Mouse (Mus musculus) C2C12 (cell line): ENCODE measurements around the gene Hist1h2ae.
"Not testable (repeated sequence)": the region's sequence is repeated elsewhere in the genome, so short reads cannot be mapped to it uniquely, and the experiment has no call there.

ENCODE experiments used
- CEBPB ChIP-seq: IDR thresholded peaks from one replicate; pipeline ENCODE4 v1.6.1; 2011; ENCODE audit warnings: low read depth, mild to moderate bottlenecking, control low read depth, moderate library complexity
- CTCF ChIP-seq: IDR thresholded peaks from one replicate; pipeline ENCODE4 v1.5.1; 2011; ENCODE audit not compliant: control insufficient read depth, insufficient read depth, insufficient read length
- MYOG ChIP-seq: IDR thresholded peaks from one replicate; pipeline ENCODE4 v1.6.1; 2011; ENCODE audit not compliant: control insufficient read depth, insufficient read length; ENCODE audit errors: extremely low read depth
- USF1 ChIP-seq: IDR thresholded peaks from one replicate; pipeline ENCODE4 v1.6.1; 2011; ENCODE audit warnings: low read depth, mild to moderate bottlenecking, control low read depth, moderate library complexity

GRCm38 (mm10) chr13:23570261-23571021, 579 bp downstream of the Hist1h2ae start:
- TF ChIP-seq CTCF, MYOG, USF1, CEBPB: not testable (repeated sequence)
